Mouse (Mus musculus): ENCODE measurements at regions not wholly inside any gene's neighbourhood (a gene's known extent, or its start where the extent isn't known, plus 50 kb on each side); places are given as distances from the start of the nearest gene placed in this dataset.

DNA sequence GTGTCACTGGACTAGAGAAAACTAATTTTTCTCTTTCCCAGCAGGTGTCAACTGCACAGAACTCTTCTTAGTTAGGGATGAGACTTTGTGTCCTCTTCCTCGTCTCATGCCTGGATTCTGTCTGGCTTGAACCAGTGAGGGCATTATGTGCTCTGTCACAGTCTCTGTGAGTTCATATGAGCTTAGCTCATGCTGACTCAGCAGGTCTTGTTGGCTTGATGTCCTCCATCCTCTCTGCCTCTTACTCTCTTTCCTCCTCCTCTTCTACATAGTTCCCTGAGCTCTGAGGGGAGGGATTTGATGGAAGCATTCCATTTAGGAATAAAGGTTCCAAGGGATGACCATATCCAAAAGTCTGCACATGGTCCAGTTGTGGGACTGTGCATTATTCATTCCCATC, 284.7 kb downstream of the Meis1 start:
- no peak for TF ChIP-seq POLR2A (IDR thresholded peaks at IDR 0.05; ENCODE audit: low read depth, low read length)
- no peak for TF ChIP-seq CTCF (IDR thresholded peaks at IDR 0.05; ENCODE audit: extremely low read depth, insufficient read depth, insufficient read length, insufficient replicate concordance)

Data from spleen, adult 2 months (tissue).